Mouse (Mus musculus) lung, adult 2 months (tissue): ENCODE measurements around the gene Pon2. TPM values are rescaled to one million over a fixed set of nuclear protein-coding genes. Genes with fewer than 3 reads are reported as not detected.

Source experiments
- DNase-seq: peaks from one replicate; pipeline ENCODE4 v3.0.0; 2022
- H3K4me1 ChIP-seq: fragments of 200-500 bp; 2 replicates; pipeline ENCODE4 v1.6.1; 2011; ENCODE audit warnings: low read length; ENCODE audit not compliant: control insufficient read depth, insufficient read depth
- H3K4me3 ChIP-seq: fragments of 200-500 bp; replicated peaks from 2 replicates; pipeline ENCODE3; 2011; ENCODE audit warnings: low read depth, mild to moderate bottlenecking, control low read depth, low read length; ENCODE audit errors: extremely low read depth
- CTCF ChIP-seq: fragments of 200-500 bp; IDR thresholded peaks from 2 replicates; pipeline ENCODE4 v1.5.1; 2011; ENCODE audit warnings: mild to moderate bottlenecking, low read length, control low read depth; ENCODE audit not compliant: insufficient read depth
- POLR2A ChIP-seq: fragments of 200-500 bp; IDR thresholded peaks from 2 replicates; pipeline ENCODE4 v1.6.1; 2011; ENCODE audit warnings: low read depth, mild to moderate bottlenecking, control low read depth, low read length, borderline replicate concordance; ENCODE audit errors: extremely low read depth
- WGBS: fragments of 180-500 bp; shearing (Covaris S2); methylation state at CpG from one replicate; pipeline ENCODE4 v1.1.7; 2018; 5-methylcytosine and 5-hydroxymethylcytosine counted together
- polyA plus RNA-seq: library from polyadenylated mRNA; depleted of rRNA; stranded (reverse); fragments of >200 nt; gene quantifications from 2 replicates; pipeline ENCODE4 v1.2.3, GENCODE M21; 2012

The Pon2 gene
- polyA plus RNA-seq, 1 experiment = 38.2 TPM

DNA sequence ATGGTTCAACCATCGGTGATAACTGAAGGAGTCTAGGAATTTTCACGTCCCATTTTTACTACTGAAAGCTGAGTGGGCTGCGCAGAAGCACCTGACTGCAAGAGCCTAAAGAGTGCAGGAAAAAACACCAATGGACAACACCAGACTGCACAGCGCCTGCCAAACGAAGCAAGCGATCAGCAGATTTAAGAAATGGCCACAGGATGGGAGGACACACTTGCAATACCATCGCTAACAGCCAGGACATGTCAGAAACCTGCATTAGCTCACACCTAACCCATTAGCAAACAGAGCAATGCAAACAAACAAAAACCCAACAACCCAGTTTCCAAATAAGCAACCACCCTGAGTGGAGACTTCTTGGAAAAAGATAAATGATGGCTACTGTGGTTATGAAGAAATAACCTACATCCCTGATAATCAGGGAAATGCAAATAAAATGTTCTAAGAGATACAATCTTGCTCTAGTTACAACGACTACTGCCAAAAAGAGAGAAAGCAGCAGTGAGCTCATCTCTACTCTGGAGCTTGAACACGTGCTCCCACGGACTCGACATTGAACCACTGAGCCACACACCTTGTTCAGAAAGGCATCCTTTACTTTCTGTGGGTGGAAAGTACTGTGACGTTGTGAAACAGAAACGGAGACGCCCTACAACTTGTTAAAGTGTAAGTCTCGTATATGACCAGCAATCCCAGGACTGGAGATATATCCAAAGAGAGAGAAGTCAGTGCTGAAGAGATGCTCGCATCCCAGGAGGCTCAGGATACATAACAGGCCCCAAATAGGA lies 3.4 kb downstream of the Pon2 start:
- WGBS = 83% methylated on average over 16 of the region's 16 CpGs
- Histone ChIP-seq H3K4me1 (peaks cover 9% of the 10 kb centered on the region; the same call in 1 of the 2 replicates), H3K4me3 (no peak overlapping the region)
- TF ChIP-seq CTCF = no peak
- no peak for TF ChIP-seq POLR2A
- no peak for DNase-seq

DNA sequence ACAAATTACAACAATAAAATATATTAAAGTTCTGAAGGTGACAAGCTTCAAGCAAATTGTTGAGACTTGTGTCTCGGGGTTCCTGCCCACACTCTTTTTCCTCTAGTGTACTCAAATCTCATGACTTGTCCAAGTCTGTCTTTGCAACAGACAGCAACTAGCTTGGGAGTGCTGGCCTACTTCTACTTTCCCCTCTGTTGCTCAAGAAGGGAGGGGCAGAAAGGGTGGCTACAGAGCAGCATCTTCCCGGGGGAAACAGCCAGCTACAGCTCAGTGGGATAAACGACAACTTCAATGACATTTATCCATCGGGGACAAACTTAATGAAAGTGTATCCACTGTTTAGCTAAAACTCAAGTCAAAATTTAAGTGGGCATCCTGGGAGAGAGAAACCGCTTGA lies 5.4 kb downstream of the Pon2 start:
- 62% methylated on average over 5 of the region's 5 CpGs for WGBS
- TF ChIP-seq POLR2A (no peak), CTCF (no peak)
- Histone ChIP-seq H3K4me1 (peaks cover 9% of the 10 kb centered on the region; the same call in 1 of the 2 replicates), H3K4me3 (no peak overlapping the region)
- no peak for DNase-seq

GRCm38 (mm10) chr6:5291450-5291849 lies 6.8 kb downstream of the Pon2 start:
- DNase-seq = no peak
- Histone ChIP-seq H3K4me3 (no peak overlapping the region), H3K4me1 (peaks cover 6% of the 10 kb centered on the region; the same call in 1 of the 2 replicates)
- TF ChIP-seq POLR2A (no peak), CTCF (no peak)
- WGBS = 56% methylated on average over 4 of the region's 4 CpGs

GRCm38 (mm10) chr6:5287919-5288318 lies 10.3 kb downstream of the Pon2 start:
- Histone ChIP-seq H3K4me1 (no peaks in the 10 kb centered on the region; the same call in 1 of the 2 replicates), H3K4me3 (no peak overlapping the region)
- no peak for DNase-seq
- 55% methylated on average over 5 of the region's 5 CpGs for WGBS
- TF ChIP-seq CTCF = no peak
- no peak for TF ChIP-seq POLR2A

GRCm38 (mm10) chr6:5287392-5287791 lies 10.9 kb downstream of the Pon2 start:
- 65% methylated on average over 2 of the region's 2 CpGs for WGBS
- TF ChIP-seq CTCF (no peak), POLR2A (no peak)
- Histone ChIP-seq H3K4me1 (no peaks in the 10 kb centered on the region; the same call in 1 of the 2 replicates), H3K4me3 (no peak overlapping the region)
- DNase-seq = no peak

GRCm38 (mm10) chr6:5282418-5282817 lies 15.8 kb downstream of the Pon2 start:
- 79% methylated on average over 7 of the region's 7 CpGs for WGBS

GRCm38 (mm10) chr6:5280576-5281305 lies 17.5 kb downstream of the Pon2 start:
- TF ChIP-seq CTCF (no peak), POLR2A (no peak)
- Histone ChIP-seq H3K4me3 (no peak overlapping the region), H3K4me1 (no peaks in the 10 kb centered on the region; the same call in 1 of the 2 replicates)
- DNase-seq = no peak
- WGBS = 67% methylated on average over 6 of the region's 6 CpGs

More at GRCm38 (mm10) chr6:5282418-5282817, 15.8 kb downstream of the Pon2 start:
- no peak for DNase-seq
- Histone ChIP-seq H3K4me1 (no peaks in the 10 kb centered on the region; the same call in 1 of the 2 replicates), H3K4me3 (no peak overlapping the region)
- TF ChIP-seq POLR2A (no peak), CTCF (no peak)

- no peak overlapping the region for H3K4me3 ChIP-seq
- no peak for DNase-seq
- H3K4me1 ChIP-seq = no peaks in the 10 kb centered on the region; the same call in 1 of the 2 replicates
- 39% methylated on average over 5 of the region's 5 CpGs for WGBS
- no peak for TF ChIP-seq CTCF
- TF ChIP-seq POLR2A = no peak
Observed at GRCm38 (mm10) chr6:5277972-5278371, 20.3 kb downstream of the Pon2 start.

GRCm38 (mm10) chr6:5269641-5270040 lies 28.6 kb downstream of the Pon2 start:
- 90% methylated on average over 6 of the region's 6 CpGs for WGBS
- no peak for DNase-seq
- H3K4me1 ChIP-seq = no peaks in the 10 kb centered on the region
- H3K4me3 ChIP-seq = no peak overlapping the region
- no peak for TF ChIP-seq CTCF
- TF ChIP-seq POLR2A = no peak
